In genomic region chr3:126822374-126822773, GRCm38 (mm10) we compare ENCODE assay signal across 28 mouse cellular contexts.
DNase-seq lines count a peak whose midpoint lies in the region; ATAC-seq lines count a peak whose summit lies in the region.
"Had no signal": no experiment of that assay in that cellular context is flagged by ENCODE, and none has a peak within 500 bp of the region (broad histone marks: within the 10 kb centered on the region; RNA-seq: fewer than 3 reads in every experiment).

No protein-coding gene starts in this region.

- no peak for DNase-seq in kidney, adult 8-10 months
- peak; percentile 29 for DNase-seq in CD4-positive, CD25-positive, alpha-beta regulatory T cell, adult 2 months (ENCODE audit: low read depth, low spot score)
- DNase-seq in left cerebral cortex, adult 8-10 months (ENCODE audit: low spot score in 2 of 2), result no peak
- no peak for DNase-seq in midbrain, embryonic 10.5 days (ENCODE audit: low spot score)
- DNase-seq: adrenal gland, postnatal 14 days; cerebellum, adult 11-12 months; cerebellum, adult 9-11 months; gastrocnemius, adult 2 months; heart, postnatal 14 days; kidney, postnatal 25 days; left cerebral cortex, postnatal 4 days; liver, postnatal 0 days; right cerebral cortex, postnatal 14 days had no signal

- ATAC-seq in kidney, embryonic 16.5 days (ENCODE audit: low FRiP score, low TSS enrichment), result no peak
- peak; percentile 72 for ATAC-seq in granulocyte monocyte progenitor cell, adult 5-6 weeks (replicated peaks; ENCODE audit: poor library complexity, severe bottlenecking)
- peak; percentile 92 for ATAC-seq in neutrophil, adult 5-6 weeks (ENCODE audit: extremely low read depth, insufficient number of reproducible peaks, low FRiP score, poor library complexity, severe bottlenecking)
- ATAC-seq in activated CD4-positive, CD25-positive, alpha-beta regulatory T cell, adult 4 months, result no peak
- ATAC-seq: forebrain, embryonic 16.5 days; hindbrain, embryonic 16.5 days; intestine, embryonic 15.5 days; liver, embryonic 12.5 days; liver, postnatal 0 days; midbrain, embryonic 16.5 days had no signal

- peaks cover 4% of the 10 kb centered on the region; the same call in 1 of the 2 replicates for H3K4me1 ChIP-seq in kidney, embryonic 16.5 days (ENCODE audit: insufficient read depth, low read length)
- H3K4me1 ChIP-seq in midbrain, embryonic 10.5 days, result no peaks in the 10 kb centered on the region
- H3K4me1 ChIP-seq: embryonic facial prominence, embryonic 13.5 days; intestine, embryonic 15.5 days; liver, embryonic 12.5 days; neural tube, embryonic 12.5 days had no signal

- H3K4me2 ChIP-seq in kidney, embryonic 16.5 days (replicated peaks; ENCODE audit: low read depth, low read length), result no peak overlapping the region
- H3K4me2 ChIP-seq: embryonic facial prominence, embryonic 13.5 days; intestine, embryonic 15.5 days; liver, embryonic 12.5 days; midbrain, embryonic 11.5 days; neural tube, embryonic 12.5 days had no signal

- no peak overlapping the region for H3K4me3 ChIP-seq in kidney, embryonic 16.5 days (ENCODE audit: low read length)
- no peak overlapping the region for H3K4me3 ChIP-seq in midbrain, embryonic 10.5 days
- H3K4me3 ChIP-seq: embryonic facial prominence, embryonic 13.5 days; forebrain, embryonic 10.5 days; gastrocnemius, adult 2 months; intestine, embryonic 15.5 days; liver, embryonic 12.5 days; myocyte; neural tube, embryonic 12.5 days had no signal

- no peaks in the 10 kb centered on the region for H3K36me3 ChIP-seq in kidney, embryonic 16.5 days (ENCODE audit: insufficient read depth, low read length)
- no peaks in the 10 kb centered on the region for H3K36me3 ChIP-seq in midbrain, embryonic 10.5 days
- H3K36me3 ChIP-seq: embryonic facial prominence, embryonic 13.5 days; forebrain, embryonic 10.5 days; intestine, embryonic 15.5 days; liver, embryonic 12.5 days; neural tube, embryonic 12.5 days had no signal

- WGBS in kidney, embryonic 16.5 days, result 94% methylated on average over 3 of the region's 3 CpGs
- WGBS in midbrain, embryonic 10.5 days, result 96% methylated on average over 3 of the region's 3 CpGs

- H3K9ac ChIP-seq in kidney, embryonic 16.5 days (replicated peaks; ENCODE audit: low read length), result no peak overlapping the region
- H3K9ac ChIP-seq: embryonic facial prominence, embryonic 13.5 days; intestine, embryonic 15.5 days; liver, embryonic 12.5 days; liver, postnatal 0 days; neural tube, embryonic 12.5 days had no signal

- H3K27me3 ChIP-seq in kidney, embryonic 16.5 days (ENCODE audit: insufficient read depth, low read length), result no peaks in the 10 kb centered on the region
- no peaks in the 10 kb centered on the region for H3K27me3 ChIP-seq in midbrain, embryonic 10.5 days (ENCODE audit: low read depth, poor library complexity, severe bottlenecking)
- H3K27me3 ChIP-seq: embryonic facial prominence, embryonic 13.5 days; intestine, embryonic 15.5 days; liver, embryonic 12.5 days; neural tube, embryonic 12.5 days had no signal

- 0 out of 2 replicates have a peak overlapping the region, but pooled peaks have one; percentile 55 for H3K27ac ChIP-seq in kidney, embryonic 16.5 days (ENCODE audit: low read length)
- no peak overlapping the region for H3K27ac ChIP-seq in midbrain, embryonic 10.5 days (replicated peaks)
- H3K27ac ChIP-seq: embryonic facial prominence, embryonic 13.5 days; forebrain, embryonic 10.5 days; gastrocnemius, adult 2 months; intestine, embryonic 15.5 days; liver, embryonic 12.5 days; macrophage; neural tube, embryonic 12.5 days had no signal

- no peaks in the 10 kb centered on the region for H3K9me3 ChIP-seq in kidney, embryonic 16.5 days (ENCODE audit: low read length)
- H3K9me3 ChIP-seq in midbrain, embryonic 10.5 days (replicated peaks), result no peaks in the 10 kb centered on the region
- H3K9me3 ChIP-seq: embryonic facial prominence, embryonic 13.5 days; forebrain, embryonic 10.5 days; intestine, embryonic 15.5 days; liver, embryonic 12.5 days; neural tube, embryonic 12.5 days had no signal

Comparison
In these comparisons a context has a peak if more than half of its experiments do, and no peak if none do; other contexts are left out.
1. ATAC-seq: peak in granulocyte monocyte progenitor cell, adult 5-6 weeks (single experiment) and neutrophil, adult 5-6 weeks (single experiment); none in kidney, embryonic 16.5 days (single experiment) and activated CD4-positive, CD25-positive, alpha-beta regulatory T cell, adult 4 months (single experiment).